Mouse (Mus musculus): ENCODE results near the gene Junb.

The Junb gene

DNA sequence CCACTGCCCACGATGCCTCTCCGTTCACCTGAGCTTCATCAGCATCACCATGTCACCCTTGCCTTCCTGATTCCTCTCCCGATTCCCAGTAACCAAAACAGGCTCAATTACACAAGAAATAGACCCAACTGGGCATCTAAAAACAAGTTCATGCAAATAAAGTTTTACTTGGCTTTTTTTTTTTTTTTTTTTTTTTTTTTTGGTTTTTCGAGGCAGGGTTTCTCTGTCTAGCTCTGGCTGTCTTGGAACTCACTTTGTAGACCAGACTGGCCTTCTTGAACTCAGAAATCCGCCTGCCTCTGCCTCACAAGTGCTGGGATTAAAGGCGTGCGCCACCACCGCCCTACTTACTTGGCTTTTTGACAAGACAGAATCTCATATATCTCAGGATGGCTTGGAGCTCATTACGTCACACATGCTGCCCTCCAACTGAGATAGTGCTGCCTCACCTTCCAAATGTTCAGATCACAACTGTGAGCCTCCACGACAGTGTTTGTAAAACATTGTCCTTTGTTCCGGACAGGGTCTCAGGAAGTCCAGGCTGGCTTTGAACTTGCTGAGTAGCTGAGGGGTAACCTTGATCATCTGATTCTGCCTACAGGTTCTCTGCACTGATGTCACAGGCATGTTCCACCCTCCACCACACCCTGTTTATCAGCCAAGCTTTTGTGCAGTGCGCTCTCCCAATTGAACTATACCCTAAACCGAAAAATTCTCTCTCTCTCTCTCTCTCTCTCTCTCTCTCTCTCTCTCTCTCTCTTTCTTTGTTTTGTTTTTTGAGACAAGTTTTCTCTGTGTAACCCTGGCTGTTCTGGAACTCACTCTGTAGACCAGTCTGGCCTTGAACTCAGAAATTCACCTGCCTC is 40.7 kb downstream of the Junb start:
- no peak for DNase-seq (ENCODE audit: low spot score in 2 of 2)

DNA sequence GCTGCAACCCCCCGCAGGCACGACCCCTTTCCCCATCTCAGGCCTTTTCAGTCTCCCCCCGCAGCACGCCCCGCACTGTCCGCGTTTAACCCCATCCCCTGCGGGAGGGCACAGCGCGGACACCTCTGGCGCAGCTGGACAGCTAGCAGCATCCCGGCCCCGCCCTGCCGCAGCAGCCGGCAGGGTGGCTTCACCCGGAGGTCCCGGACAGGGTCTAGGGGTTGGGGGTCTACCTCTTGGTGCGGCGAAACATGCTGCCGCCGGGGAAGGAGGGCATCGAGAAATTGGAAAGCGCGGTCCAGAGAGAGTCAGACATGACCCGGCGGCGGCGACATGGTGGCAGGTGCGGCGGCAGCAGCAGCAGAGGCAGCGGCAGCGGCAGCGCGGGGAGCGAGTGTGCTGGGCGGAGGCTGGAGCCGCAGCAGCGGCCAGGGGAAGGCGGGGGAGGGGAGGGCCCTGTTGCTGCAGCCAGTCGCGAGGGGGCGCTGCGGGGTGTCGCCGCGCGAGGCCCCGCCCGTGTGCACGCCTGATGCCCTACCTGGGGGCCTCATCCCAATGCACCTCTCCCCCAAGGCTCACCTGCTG is 41.5 kb downstream of the Junb start, which contains the start of gene Mast1:
TSS of gene Mast1 (minus strand) at position 398 of the 585 bp plus-strand sequence.
- no peak for DNase-seq (ENCODE audit: low spot score in 2 of 2)

DNA sequence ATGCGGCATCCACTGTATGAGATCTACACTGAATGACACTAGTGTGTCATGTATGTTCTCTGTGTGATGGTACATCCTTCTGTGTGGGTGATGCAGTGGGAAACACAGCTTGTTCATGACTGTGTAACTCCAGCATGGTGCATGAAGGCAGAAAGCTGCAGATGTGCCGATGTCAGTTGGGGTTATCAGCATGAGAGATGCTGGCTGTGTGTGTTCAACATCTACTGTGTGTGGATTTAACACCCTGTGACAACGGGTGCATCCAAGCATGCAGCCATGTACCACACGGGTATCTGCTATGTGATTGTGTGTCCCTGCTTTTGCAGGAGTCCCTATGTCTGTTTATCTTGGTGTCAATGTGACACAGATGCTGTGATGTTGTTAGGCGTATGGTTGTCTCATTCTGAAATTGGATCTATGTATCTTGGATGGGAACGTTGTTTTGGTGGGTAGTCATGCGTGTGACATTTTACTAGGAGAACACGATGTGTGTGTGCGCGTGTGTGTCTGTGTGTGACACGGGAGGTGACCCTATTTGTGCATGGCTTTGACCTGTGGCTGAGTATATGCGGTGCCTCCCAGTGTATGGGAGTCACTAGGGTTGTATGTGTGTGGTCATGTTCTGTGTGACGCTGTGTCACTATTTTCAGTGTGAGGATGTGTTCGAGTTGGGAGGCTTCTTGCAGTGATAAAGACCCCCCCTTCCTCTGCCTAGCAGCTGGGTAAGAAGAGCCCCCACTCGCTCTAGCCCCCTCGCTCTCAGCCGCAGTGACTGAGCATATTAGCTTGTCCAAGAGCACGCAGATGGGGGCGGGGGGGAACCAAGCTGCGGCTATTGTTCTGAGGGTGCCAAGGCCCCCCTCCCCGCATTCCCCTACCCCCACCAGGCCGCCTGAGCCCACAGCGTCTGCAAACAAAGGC is 42.2 kb downstream of the Junb start:
- no peak for DNase-seq (ENCODE audit: low spot score in 2 of 2)

DNA sequence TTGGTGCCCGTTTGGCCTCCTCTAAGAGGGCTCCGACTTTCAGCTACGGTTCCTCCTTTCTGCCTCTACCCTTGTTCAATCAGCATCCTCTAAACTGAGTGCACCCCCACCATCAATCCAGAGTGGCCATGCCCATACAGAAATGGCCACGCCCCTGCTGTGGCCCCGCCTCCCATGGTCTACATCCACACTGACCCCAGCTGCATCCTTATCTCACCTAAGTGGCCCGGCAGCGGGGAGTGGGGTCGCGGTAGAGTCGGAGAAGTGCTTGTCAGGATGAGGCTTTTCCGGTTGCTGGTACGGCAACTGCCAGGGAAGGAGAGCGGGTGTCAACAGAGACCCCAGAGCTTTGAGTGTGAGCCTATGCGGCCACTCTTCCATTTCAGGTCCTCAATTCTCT is 43.0 kb downstream of the Junb start:
- no peak for DNase-seq (ENCODE audit: low spot score in 2 of 2)

DNA sequence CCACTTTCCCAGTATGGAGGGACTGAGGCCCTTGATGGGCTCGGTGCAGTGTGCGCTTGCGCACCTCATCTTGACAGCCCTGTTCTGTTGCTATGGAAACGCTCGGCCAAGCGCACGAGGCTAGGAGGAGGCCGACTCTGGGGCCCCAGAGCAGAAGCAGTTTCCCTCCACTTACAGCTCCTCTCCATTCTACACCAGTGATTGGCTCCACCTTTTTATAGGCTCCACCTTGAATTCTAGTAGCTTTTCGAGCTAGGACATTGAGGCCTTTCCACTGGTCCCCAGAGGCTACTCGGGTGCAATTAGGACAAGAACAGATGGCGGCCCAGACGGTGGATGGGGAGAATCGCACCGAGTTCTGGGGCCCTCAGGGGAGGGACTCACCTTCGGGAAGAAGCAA is 43.7 kb downstream of the Junb start:
- no peak for DNase-seq (ENCODE audit: low spot score in 2 of 2)

DNA sequence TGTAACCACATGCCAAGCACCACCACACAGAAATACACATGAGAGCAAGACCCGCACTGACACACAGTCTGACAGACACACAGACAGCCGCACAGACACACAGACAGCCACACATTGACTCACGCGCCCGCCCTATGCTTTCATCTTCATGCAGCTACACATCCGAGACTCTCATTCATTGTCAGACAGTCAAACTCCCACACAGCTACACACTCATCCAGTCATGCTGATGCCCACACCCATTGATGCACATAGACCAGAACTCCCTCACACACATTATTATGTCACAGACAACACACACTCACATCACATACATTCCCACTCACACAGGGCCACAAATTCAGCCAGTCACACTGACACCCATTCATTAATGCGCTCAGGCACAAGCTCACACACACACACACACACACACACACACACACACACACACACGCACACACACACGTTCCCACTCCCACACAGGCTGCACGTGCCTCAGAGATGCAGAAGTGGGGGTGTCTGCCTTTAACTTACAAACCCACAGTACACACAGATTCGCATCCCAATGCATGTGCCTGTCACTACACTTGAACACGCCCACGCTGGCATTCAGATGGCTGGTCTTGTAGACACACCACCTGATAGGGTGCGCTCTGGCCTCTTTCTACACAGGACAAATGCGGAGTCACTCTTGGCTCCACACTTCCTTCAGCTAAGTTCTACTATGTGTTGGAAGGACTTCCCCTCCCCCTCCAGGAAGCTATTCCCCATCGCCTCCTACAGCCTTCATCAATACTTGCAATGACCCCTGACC is 44.6 kb downstream of the Junb start:
- DNase-seq (ENCODE audit: low spot score in 2 of 2) = no peak

DNA sequence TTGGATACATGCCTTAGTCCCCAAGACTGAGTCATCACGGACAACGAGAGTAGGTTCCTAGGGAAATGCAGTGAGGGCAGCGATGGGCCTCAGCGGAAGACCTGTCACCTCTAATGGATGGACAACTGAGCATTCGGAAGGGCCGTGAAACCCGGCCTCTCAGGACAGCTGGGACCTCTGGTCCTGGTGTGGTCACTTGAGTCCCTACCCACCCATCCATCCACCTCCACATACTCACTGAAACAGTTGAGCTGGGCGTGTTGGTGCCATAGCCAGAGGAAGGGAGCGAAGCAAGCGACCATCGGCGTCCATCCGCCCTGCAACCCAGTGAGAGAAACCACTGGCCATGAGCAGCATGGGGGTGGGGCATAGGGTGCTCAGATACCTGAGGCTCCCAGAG is 47.9 kb downstream of the Junb start:
- no peak for DNase-seq (ENCODE audit: low spot score in 2 of 2)

DNA sequence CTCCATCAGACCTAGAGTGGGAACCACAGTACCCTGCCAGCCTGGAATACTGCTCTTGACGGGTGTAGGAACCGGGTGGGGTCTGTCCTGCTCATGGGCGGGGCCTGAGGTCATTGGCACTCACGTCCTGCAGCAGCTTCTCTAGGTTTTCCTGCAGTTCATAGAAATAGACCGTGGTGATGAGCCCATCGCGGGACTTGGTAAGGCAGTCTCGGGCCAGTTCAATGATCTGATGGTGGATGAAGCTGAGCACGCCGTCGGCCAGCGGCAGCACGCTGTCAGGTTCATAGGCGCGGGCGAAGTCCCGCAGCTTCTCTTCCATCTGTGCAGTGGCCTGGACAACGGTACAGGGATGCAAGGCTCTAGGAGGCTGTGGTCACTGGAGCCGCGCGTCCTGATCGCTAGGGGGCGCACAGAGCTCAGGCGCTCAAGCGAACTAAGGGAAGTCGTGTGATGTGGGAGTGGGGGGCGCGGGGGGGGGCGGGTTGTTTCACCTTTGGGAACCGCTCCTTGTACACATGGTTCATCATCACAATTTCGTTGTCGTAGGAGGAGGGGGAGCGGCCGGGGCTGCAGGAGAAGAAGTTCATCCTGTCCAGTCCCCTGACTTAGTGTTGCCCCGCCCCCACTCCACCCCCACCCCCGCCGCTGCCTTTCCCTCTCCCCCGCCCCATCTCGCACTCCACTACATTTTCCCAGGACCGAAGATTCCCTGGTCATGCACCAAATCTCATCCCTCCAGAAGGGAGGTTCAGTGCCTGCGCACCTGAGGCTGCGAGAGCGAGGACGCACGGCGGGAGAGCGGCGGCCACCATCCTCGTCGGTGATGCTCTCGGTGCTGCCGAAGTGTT is 49.8 kb downstream of the Junb start:
- DNase-seq (ENCODE audit: low spot score in 2 of 2) = peak in 1 of 2 experiments; percentile 57

DNA sequence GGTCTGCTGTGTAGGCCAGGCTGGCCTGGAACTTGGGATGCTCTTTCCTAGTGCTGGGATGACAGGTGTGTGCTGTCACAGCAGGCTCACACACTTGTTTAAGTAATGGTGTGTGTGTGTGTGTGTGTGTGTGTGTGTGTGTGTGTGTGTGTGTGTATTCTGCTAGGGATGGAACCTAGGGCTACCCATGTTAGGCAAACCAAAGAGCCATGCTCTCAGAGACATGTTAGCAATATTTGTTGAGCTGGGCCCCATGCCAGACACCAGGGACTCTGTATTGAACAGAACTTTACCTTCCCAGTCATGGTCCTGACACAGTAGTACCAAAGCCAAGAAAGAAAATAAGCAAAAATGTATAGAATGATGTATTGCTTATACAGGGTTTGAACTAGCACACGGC is 51.0 kb downstream of the Junb start:
- DNase-seq (ENCODE audit: low spot score in 2 of 2) = no peak

DNA sequence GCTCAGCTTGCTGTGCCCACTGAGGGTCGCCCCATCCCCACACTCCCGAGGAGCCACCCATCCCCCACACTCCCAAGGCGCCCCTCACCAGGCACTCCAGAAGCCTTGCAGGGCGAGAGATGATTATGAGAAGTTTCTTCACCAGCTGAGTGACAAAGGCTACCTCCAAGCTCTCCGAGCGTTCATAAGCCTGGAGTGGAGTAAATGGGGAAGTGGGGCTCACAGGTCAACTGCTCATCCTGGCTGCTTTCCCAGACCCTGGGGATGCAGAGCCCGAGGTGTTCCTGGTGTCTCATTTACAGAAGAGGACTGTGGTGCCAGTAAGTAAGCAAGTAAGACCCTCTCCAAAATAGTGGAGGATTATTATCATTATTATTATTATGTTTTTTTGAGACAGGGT is 53.0 kb downstream of the Junb start:
- no peak for DNase-seq (ENCODE audit: low spot score in 2 of 2)

Measured in urinary bladder, adult 18-20 months (tissue).